Mouse (Mus musculus) cerebellum, adult 18-20 months (tissue): ENCODE results near the gene Gm21680.
A peak's percentile ranks its signal among the peaks of the same experiment; 100 is the strongest.
"Not testable (repeated sequence)": the region's sequence is repeated elsewhere in the genome, so short reads cannot be mapped to it uniquely, and the experiment has no call there.

ENCODE experiments used
- DNase-seq, 2 experiments: peaks; one replicate each; pipeline ENCODE4 v3.0.0; 2021

Gene Gm21680

DNA sequence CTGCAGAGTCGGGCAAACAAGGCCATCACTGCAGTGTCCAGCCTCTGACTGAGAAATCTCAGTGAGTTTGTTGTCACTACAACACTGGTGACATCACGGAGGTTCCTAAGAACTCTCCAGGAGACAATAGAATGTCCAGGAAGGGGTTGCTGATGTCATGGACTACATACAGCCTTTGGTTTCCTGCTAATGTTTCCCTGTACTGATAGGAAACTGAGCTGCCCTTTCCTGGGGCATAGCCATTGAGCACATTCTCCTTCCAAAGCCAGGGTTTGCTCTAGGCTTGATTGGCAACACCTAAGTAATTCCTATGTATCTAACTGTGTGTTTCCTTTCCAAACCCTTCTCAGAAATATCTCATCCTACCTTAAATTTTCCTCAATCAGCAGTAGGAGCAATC lies at the start of gene Gm21680:
Gene Gm21680, minus strand, starts transcription at position 101 of the 400 bp plus-strand sequence.
- DNase-seq: not testable (repeated sequence)

DNA sequence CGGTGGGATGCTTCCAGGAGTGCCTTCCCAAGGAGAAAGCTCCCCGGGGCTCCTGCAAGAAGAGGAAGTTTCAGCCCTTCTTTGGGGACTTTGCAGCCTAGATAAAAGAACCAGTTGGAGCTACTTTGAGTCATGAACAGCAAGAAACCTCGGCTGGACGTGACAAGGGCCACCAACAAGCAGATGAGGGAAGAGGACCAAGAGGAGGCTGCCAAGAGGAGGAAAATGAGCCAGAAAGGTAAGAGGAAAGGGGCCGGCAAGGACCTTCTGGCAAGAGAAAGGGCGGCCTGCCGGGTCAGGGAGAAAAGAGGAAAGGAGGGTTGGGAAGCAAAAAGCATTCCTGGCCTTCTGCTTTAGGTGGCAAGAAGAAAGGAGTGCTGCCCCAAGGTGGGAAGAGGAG lies 35.2 kb upstream of the Gm21680 start:
- DNase-seq: peak in 1 of 2 experiments; percentile 2

DNA sequence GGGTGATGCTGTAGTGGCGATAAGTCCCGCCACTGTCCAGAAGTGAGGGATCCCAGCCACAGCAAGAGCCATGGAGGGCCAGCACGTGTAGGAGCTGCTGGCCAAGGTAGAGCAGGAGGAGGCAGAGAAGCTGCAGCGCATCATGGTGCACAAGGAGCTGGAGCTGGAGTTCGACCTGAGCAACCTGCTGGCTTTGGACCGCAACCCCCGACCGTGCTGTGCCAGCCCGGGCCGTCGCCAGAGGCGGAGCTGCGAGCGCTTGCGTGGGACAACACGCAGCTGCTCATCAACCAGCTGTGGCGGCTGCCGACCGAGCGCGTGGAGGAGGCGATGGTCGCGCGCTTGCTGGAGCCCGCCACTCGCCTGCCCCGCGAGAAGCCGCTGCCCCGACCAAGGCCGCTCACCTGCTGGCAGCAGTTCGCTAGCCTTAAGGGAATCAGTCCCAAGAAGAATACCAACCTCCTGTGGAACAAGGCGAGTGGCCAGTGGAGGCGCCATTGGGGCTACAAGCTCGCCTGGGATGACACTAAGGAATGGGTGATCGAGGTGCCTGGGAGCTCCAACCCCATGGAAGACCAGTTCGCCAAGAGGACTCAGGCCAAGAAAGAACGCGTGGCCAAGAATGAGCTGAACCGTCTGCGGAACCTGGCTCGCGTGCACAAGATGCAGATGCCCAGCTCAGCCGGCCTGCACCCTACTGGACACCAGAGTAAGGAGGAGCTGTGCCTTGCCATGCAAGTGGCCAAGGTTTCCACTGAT lies 34.7 kb upstream of the Gm21680 start:
- peak; percentile 28 to 36 for DNase-seq

DNA sequence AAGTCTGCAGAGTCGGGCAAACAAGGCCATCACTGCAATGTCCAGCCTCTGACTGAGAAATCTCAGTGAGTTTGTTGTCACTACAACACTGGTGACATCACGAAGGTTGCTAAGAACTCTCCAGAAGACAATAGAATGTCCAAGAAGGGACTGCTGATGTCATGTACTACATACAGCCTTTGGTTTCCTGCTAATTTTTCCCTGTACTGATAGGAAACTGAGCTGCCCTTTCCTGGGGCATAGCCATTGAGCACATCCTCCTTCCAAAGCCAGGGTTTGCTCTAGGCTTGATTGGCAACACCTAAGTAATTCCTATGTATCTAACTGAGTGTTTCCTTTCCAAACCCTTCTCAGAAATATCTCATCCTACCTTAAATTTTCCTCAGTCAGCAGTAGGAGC lies 32.2 kb upstream of the Gm21680 start, which contains the start of gene Gm1979:
Gene Gm1979, minus strand, starts transcription at position 101 of the 400 bp plus-strand sequence.
- not testable (repeated sequence) for DNase-seq

DNA sequence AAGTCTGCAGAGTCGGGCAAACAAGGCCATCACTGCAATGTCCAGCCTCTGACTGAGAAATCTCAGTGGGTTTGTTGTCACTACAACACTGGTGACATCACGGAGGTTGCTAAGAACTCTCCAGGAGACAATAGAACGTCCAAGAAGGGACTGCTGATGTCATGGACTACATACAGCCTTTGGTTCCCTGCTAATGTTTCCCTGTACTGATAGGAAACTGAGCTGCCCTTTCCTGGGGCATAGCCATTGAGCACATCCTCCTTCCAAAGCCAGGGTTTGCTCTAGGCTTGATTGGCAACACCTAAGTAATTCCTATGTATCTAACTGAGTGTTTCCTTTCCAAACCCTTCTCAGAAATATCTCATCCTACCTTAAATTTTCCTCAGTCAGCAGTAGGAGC lies 16.1 kb upstream of the Gm21680 start, which contains the start of gene Gm21698:
Gene Gm21698, minus strand, starts transcription at position 101 of the 400 bp plus-strand sequence.
- DNase-seq: not testable (repeated sequence)

DNA sequence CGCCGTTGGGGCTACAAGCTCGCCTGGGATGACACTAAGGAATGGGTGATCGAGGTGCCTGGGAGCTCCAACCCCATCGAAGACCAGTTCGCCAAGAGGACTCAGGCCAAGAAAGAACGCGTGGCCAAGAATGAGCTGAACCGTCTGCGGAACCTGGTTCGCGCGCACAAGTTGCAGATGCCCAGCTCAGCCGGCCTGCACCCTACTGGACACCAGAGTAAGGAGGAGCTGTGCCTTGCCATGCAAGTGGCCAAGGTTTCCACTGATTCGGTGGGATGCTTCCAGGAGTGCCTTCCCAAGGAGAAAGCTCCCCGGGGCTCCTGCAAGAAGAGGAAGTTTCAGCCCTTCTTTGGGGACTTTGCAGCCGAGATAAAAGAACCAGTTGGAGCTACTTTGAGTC lies 15.4 kb downstream of the Gm21680 start:
- DNase-seq: not testable (repeated sequence)

DNA sequence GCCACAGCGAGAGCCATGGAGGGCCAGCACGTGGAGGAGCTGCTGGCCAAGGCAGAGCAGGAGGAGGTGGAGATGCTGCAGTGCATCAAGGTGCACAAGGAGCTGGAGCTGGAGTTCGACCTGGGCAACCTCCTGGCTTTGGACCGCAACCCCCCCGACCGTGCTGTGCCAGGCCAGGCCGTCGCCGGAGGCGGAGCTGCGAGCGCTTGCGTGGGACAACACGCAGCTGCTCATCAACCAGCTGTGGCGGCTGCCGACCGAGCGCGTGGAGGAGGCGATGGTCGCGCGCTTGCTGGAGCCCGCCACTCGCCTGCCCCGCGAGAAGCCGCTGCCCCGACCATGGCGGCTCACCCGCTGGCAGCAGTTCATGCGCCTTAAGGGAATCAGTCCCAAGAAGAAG lies 15.9 kb downstream of the Gm21680 start:
- not testable (repeated sequence) for DNase-seq

DNA sequence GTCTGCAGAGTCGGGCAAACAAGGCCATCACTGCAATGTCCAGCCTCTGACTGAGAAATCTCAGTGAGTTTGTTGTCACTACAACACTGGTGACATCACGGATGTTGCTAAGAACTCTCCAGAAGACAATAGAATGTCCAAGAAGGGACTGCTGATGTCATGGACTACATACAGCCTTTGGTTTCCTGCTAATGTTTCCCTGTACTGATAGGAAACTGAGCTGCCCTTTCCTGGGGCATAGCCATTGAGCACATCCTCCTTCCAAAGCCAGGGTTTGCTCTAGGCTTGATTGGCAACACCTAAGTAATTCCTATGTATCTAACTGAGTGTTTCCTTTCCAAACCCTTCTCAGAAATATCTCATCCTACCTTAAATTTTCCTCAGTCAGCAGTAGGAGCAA lies 18.1 kb downstream of the Gm21680 start, which contains the start of gene Gm21671:
Gene Gm21671, minus strand, starts transcription at position 101 of the 400 bp plus-strand sequence.
- not testable (repeated sequence) for DNase-seq

DNA sequence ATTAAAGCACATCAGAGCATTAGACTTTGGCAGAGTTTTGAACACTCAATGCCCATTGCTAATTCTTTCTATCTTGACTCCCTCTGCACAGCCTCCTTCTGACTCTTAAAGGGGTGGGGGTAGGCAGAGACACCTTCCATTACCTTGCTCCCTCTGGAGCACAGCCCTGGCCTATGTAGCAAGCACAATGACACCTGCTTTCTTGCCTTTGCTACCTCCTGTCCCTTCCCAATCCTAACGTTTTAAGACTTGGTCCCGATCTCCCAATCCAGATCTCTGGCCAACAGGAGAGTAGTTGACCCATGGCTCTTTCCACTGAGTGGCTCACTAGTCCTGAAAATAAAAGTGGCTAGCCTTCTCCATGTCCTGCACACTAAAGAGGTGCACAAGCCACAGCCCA lies 27.1 kb downstream of the Gm21680 start:
- not testable (repeated sequence) for DNase-seq

DNA sequence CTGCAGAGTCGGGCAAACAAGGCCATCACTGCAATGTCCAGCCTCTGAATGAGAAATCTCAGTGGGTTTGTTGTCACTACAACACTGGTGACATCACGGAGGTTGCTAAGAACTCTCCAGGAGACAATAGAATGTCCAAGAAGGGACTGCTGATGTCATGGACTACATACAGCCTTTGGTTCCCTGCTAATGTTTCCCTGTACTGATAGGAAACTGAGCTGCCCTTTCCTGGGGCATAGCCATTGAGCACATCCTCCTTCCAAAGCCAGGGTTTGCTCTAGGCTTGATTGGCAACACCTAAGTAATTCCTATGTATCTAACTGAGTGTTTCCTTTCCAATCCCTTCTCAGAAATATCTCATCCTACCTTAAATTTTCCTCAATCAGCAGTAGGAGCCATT lies 30.2 kb downstream of the Gm21680 start, which contains the start of gene Gm21663:
Gene Gm21663, minus strand, starts transcription at position 101 of the 400 bp plus-strand sequence.
- not testable (repeated sequence) for DNase-seq
